Mouse (Mus musculus): ENCODE data around the gene Fat3.

Fat3 gene

DNA sequence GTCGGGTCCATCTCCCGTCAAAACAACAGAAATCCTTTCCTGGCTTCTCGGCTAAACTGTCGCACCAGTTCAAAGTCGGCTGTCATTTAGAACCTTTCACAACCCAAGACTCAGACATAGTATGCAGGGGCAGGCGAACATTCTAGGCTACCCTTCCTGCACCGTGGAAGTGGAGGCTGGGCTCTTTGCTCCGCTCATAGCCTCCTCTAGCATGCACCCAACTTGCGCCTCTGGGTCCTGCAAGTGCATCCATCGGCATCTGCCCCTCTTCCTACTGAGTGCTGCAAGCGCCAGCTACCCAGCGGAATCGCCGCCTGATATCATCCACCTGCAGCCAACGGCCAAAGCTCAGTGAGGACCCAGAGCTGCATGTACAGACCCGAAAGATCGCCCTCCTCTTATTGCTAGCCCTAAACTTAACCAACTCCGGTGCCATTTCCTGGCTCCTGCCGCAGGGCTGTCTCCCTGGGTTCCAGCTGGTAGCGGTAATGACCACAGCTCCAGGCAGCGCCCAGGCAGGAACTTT lies at the start of gene Fat3:
Gene Fat3, minus strand, starts transcription at position 100 of the 526 bp plus-strand sequence.
- no peak for DNase-seq (ENCODE audit: low spot score in 2 of 2)

- no peak for DNase-seq (ENCODE audit: low spot score in 2 of 2)
These were observed 31.8 kb upstream of the Fat3 start for GRCm38 (mm10) chr9:16532884-16533283.

DNA sequence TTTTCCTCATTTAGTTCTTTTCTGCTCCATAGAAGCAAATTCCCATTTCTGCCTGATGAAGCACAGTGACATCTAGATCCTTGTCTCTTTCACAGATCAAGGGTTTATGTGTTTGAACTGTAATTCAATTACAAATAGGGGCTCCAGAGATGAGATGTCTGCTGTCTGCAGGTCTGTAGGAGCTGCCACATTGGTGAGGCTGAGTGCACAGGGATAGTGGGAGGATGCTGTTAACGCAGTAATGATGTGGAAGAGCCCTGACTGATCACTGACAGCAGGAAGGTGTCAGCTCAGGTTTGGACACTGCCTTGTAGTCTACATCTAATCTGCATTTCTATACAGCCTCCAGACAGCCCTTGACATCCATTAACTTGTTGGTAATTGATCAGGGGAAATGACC lies 16.5 kb upstream of the Fat3 start:
- DNase-seq (ENCODE audit: low spot score in 2 of 2), result no peak

GRCm38 (mm10) chr9:16512005-16512404 lies 10.9 kb upstream of the Fat3 start:
- no peak for DNase-seq (ENCODE audit: low spot score in 2 of 2)

DNA sequence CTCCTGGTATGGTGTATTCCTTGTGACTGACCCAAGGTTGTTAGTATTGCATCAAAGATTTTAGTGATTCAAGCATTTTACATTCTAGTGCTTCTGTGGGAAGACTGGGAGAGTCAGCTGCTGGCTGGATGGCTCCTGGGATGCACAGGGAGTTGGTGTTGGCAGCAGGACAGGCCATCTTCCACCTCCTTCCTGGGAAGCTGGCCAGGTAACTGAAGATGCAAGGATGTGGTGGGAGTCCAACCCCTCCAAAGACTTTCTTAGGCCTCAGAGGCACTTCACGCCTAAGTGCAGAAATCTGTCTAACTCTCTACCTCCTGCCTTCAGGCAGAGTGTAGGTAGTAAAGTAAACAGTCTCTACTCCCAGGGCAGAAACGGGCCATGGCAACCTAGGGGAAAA lies 2.7 kb upstream of the Fat3 start:
- no peak for DNase-seq (ENCODE audit: low spot score in 2 of 2)

GRCm38 (mm10) chr9:16502673-16503343 lies 1.7 kb upstream of the Fat3 start:
- no peak for DNase-seq (ENCODE audit: low spot score in 2 of 2)

DNA sequence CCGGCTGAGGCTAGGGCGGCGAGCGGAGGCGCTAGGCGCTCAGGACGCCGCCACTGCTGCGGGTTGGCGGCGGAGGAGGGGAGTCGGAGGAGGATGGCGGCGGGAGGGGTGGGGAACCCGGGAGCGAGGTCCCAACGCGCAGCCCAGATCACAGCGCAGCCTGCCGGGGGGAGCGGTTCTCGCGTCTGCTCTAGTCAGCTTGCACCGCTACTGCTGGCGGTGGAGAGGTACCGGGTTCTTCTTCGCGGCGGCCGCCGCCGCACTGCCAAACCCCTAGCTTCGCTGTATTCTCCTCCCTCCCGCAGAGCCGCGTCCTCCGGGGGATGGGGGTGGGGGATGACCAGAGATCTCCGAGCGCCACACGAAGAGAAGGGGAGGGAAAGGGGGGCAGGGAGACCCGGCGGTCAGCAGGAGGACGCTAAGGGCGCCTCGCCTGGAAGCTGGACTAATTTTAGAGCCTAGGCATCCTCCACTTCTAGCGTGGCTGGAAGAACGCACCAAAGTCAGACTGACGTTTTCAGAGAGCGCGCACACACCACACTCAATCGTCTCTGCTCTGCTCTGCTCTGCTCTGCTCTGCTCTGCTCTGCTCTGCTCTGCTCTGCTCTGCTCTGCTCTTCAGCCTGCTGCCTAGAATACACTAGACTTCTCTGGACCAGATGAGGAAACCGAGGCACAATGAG lies 1.0 kb upstream of the Fat3 start:
- DNase-seq (ENCODE audit: low spot score in 2 of 2), result peak; percentile 56 to 72

GRCm38 (mm10) chr9:16500382-16501185 lies 501 bp downstream of the Fat3 start:
- peak; percentile 40 to 60 for DNase-seq (ENCODE audit: low spot score in 2 of 2)

DNA sequence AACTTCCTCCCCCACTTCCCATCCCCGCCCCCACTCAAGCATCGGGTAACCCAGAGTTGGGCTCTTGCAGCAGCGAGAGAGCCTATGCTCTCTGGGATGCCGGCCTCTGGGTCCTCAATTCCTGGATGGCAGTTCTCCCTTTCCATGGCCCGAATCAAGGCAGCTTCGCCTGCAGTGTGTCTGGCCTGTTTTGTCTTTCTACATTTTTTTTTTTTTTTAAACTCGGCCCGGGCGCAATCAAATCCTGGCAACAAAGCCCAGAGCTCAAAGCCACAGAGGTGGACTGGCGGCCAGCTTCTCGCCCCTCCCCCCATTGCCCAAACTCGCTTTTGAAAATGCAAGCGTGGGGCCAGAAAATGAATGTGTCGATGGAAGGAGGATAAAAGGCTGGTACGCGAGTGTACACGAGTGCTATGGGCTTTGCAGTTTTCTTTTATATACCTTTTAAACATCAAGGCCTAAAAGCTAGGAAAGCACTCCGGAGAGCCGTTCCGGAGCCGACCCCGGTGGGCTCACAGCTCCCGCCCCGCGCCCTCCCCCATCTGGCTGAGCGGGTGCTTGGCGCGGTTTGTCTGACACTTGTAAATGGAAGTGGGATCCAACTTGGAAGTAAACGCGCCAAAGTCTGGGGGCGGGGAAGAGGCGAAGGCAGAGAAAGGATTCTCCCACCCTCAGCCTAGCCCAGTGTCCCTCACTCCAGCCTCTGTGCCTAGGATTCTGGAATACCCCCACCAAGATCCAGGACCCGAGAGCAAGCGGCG lies 1.3 kb downstream of the Fat3 start:
- peak; percentile 24 to 64 for DNase-seq (ENCODE audit: low spot score in 2 of 2)

GRCm38 (mm10) chr9:16498876-16499275 lies 2.2 kb downstream of the Fat3 start:
- no peak for DNase-seq (ENCODE audit: low spot score in 2 of 2)

DNA sequence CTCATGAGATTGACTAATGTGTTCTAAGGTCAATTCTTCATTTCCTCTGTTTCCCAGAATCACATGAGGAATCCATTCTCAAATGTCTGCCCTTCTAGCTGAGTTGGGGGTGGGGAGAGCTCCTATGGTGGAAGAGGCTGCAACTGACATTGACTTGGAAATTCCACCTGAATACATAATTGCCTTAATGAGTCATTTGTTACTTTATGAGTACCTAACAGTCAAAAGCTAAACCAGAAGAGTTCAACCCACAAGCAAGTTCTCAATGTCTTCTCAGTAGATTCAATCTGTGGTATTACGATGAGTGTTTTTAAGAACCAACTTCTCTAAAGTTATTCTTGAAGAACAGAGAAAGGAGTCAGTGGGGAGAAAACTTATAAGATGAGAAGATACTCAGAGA lies 3.7 kb downstream of the Fat3 start:
- no peak for DNase-seq (ENCODE audit: low spot score in 2 of 2)

DNA sequence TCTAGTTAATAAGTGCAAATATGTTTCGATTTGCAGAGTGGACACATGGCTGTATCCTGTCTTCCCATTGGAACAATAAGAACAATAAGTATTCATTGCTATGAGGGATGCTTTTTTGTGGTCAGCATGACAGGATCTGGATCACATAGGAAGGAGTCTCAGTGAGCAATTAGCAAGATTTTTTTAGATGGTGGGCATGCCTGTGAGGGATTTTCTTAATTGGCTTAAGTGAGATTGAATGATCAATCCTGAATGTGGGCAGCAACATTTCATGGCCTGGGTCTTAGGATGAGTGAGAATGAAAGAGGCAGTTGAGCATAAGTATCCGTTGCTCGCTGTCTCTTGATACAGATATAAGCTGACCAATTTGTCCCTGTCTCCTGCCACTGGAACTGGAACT lies 4.8 kb downstream of the Fat3 start:
- no peak for DNase-seq (ENCODE audit: low spot score in 2 of 2)

GRCm38 (mm10) chr9:16489661-16490060 lies 11.4 kb downstream of the Fat3 start:
- no peak for DNase-seq (ENCODE audit: low spot score in 2 of 2)

DNA sequence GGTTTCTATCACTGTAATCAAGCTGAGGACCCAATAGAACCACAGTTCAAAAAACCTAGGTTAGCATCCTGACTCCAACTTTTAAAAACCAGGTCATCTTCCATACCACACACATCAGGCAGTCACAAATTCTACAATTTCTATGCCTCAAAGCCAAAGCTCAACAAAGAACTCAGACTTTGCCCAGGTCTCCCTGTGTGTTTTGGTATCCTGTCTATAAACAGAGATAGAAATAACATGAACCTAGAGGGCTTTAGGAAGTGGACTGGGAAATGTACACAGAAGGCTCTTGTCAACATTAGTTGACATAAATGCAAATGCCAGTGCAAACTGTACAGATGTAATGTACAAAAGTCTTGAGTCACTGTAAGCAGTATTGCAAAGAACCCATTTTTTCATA lies 13.5 kb downstream of the Fat3 start:
- DNase-seq (ENCODE audit: low spot score in 2 of 2), result no peak

- no peak for DNase-seq (ENCODE audit: low spot score in 2 of 2)
These were observed 14.9 kb downstream of the Fat3 start for GRCm38 (mm10) chr9:16486229-16486628.

DNA sequence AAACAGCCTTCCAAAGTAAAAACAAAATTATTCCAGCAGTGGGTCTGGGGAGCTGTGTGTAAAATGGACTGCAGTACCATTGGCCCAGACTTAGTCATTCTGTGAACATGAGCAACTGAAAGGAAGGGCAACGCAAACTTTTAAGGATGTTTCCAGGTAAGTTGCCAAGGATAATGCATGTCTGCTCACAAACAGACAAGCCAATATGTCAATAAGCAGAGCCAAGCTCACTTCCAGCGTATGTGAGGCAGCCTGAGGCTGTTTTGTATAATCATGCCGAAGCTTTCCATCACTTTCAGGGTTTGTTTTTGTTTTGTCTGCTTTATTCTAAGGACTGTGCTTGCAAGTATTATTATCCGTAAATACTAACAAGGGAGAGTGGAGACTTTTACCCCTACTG lies 15.9 kb downstream of the Fat3 start:
- no peak for DNase-seq (ENCODE audit: low spot score in 2 of 2)

DNA sequence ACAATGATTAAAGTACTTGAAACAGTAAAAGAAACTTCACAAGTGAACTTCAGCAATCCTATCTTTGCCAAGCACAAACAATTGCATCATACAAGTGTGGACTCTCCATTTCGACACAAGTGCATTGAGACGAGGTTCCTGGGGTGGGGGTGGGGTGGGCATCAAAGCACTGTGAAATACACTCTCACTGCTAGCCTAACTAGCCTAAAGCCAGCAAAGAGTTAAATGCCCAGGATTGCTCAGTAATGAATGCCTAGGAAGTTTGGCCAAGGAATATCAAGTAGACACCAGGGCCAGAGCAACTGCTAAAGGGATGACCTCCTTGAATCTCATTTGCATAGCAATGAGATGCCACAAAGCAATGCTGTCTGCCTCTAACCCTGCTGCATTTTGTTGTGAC lies 16.3 kb downstream of the Fat3 start:
- no peak for DNase-seq (ENCODE audit: low spot score in 2 of 2)

DNA sequence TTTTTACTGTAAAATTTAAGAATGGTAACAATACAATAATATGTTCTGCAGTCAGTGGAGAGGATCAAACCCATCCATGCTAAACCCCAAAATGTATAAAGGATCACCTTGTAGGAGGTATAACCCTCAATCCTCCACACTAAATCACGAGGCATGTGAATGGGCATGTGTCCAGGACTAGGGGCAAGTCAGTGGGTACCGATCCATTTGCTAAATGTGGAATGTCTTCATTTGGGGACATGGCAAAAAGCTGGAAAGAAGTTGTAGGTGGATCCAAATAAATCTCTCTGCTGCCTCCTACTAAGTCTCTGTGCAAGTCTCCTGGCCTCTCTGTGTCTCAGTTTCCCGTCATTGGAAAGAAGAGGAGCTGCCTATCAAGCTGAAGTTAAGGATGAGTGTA lies 39.6 kb downstream of the Fat3 start:
- DNase-seq (ENCODE audit: low spot score in 2 of 2), result no peak

DNA sequence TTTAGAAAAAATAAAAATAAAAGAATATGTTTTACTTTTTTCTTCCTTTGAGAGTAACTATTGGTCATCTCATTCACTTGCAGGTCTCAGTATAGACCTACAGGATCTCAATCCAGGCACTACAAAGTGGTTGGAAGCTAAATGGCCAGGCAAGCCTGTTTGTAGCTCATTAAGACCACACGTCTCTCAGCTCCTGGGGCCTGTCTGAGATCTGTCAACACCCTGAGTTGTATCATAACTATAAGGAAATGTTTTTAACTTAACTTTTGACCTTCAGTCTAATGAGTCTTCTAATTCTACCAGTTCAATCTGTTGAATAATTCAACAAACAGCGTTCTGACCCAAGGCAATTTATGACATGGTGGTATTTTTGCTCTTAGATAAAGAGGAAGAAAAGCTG lies 40.5 kb downstream of the Fat3 start:
- no peak for DNase-seq (ENCODE audit: low spot score in 2 of 2)

DNA sequence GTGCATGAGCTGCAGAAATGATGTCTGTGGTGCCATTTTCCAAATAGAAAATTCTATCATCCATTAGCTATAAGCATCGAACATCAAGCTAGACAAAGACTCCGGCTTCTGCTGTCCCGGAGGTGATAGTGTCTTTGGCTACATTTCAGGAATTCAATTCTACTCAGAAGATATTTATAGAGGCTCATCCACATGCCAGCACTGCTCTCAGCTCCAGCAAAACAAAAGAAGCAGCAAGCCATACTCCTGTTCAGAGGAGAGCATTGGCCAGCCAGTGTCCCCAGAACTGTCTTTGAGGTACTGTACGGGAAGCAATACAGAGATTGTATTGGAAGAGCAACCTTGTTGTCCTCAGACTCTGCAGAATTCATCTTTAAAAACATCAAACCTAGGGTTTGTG lies 59.2 kb downstream of the Fat3 start:
- no peak for DNase-seq (ENCODE audit: low spot score in 2 of 2)

DNA sequence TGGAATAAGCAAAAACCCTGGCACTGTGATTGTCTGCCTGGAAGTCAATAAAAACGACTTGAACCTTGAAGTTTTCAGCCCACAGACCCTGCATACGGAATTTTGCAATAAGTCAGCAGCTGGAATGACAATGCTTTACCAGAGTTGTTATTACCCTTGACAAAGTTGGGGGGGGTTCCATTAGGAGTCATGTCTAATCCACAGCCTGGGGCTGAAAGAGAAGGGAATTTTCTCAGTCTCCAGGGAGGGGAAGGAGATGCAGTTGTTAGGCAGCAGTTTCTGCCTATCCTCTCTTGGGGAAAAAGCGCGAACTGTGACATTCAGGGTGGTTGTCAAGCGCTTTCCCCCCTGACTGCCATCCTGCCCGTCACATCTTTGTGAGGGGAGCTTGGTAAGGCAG lies 60.4 kb downstream of the Fat3 start:
- DNase-seq (ENCODE audit: low spot score in 2 of 2), result no peak

DNA sequence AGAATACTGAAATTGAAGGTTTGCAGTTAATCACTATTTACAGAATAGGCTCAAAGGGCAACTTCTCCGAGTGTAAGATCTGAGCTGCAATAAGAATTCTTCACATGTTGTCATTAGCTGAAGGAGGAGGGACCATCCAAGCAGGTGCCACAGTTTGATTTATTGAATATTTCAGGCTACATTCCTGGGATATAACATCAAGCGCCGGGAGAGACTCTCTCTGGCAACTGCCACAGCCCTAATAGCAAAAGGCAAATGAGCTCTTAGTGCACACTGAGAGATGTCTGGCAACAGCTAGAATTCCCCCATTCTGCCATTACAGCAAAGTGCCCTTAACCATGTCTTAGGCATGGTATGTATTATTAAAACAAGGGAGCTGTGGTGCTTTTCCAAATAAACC lies 61.1 kb downstream of the Fat3 start:
- DNase-seq (ENCODE audit: low spot score in 2 of 2), result no peak

All from urinary bladder, postnatal 4 days (tissue).